Mouse (Mus musculus): ENCODE data around the gene Txndc2.

The Txndc2 gene

GRCm38 (mm10) chr17:65612391-65613141 is 29.4 kb downstream of the Txndc2 start:
- CTCF ChIA-PET: interaction anchor here (0.8 kb wide), 1 partner anchor 1413 kb away, joined by 4 read pairs; no protein-coding TSS in a partner anchor

- CTCF ChIA-PET: interaction anchor here (0.8 kb wide), 1 partner anchor 1412 kb away, joined by 4 read pairs; no protein-coding TSS in a partner anchor
Observed at GRCm38 (mm10) chr17:65611721-65612120, 30.2 kb downstream of the Txndc2 start.

- CTCF ChIA-PET: no interaction called here
Observed at GRCm38 (mm10) chr17:65608743-65609142, 33.2 kb downstream of the Txndc2 start.

- CTCF ChIA-PET: no interaction called here
Observed at GRCm38 (mm10) chr17:65608312-65608687, 33.7 kb downstream of the Txndc2 start.

GRCm38 (mm10) chr17:65607574-65608311 is 34.2 kb downstream of the Txndc2 start:
- CTCF ChIA-PET: no interaction called here

- CTCF ChIA-PET: no interaction called here
Observed at GRCm38 (mm10) chr17:65606014-65606413, 36.0 kb downstream of the Txndc2 start.

GRCm38 (mm10) chr17:65604892-65605291 is 37.1 kb downstream of the Txndc2 start:
- CTCF ChIA-PET: no interaction called here

GRCm38 (mm10) chr17:65604315-65604714 is 37.7 kb downstream of the Txndc2 start:
- CTCF ChIA-PET: no interaction called here

GRCm38 (mm10) chr17:65597857-65598486 is 44.0 kb downstream of the Txndc2 start:
- CTCF ChIA-PET: no interaction called here

GRCm38 (mm10) chr17:65594687-65595086 is 47.3 kb downstream of the Txndc2 start:
- CTCF ChIA-PET: no interaction called here
